Mouse (Mus musculus) limb, embryonic 14.5 days (tissue): ENCODE data around the gene Ebf3. TPM values are rescaled to one million over a fixed set of nuclear protein-coding genes. Genes with fewer than 3 reads are reported as not detected.

Experiments
- ATAC-seq: fragments of 200-750 bp; cut with Nextera tagmentation; 2 replicates; pipeline ENCODE4 v1.8.0; 2017; ENCODE audit warnings: low read depth, moderate number of reproducible peaks, moderate TSS enrichment; ENCODE audit not compliant: low FRiP score
- DNase-seq: peaks from one replicate; pipeline ENCODE4 v3.0.0-alpha.2; 2015; ENCODE audit warnings: low spot score
- H3K27ac ChIP-seq: fragments of 300-500 bp; sonication (generic); replicated peaks from 2 replicates; pipeline ENCODE4 v1.5.1; 2014; ENCODE audit warnings: low read depth, mild to moderate bottlenecking, low read length, moderate library complexity, mixed read lengths
- H3K27me3 ChIP-seq: fragments of 300-500 bp; sonication (generic); 2 replicates; pipeline ENCODE4 v1.6.1; 2014; ENCODE audit warnings: low read length, mixed read lengths; ENCODE audit not compliant: control insufficient read depth, insufficient read depth
- H3K36me3 ChIP-seq: fragments of 300-500 bp; sonication (generic); 2 replicates; pipeline ENCODE4 v1.6.1; 2014; ENCODE audit warnings: mild to moderate bottlenecking, low read length, moderate library complexity, mixed read lengths; ENCODE audit not compliant: control insufficient read depth, insufficient read depth
- H3K4me1 ChIP-seq: fragments of 300-500 bp; sonication (generic); 2 replicates; pipeline ENCODE4 v1.6.1; 2014; ENCODE audit warnings: antibody characterized with exemption, low read length, mixed read lengths; ENCODE audit not compliant: control insufficient read depth, insufficient read depth
- H3K4me2 ChIP-seq: fragments of 300-500 bp; sonication (generic); replicated peaks from 2 replicates; pipeline ENCODE4 v1.6.1; 2014; ENCODE audit warnings: low read depth, mild to moderate bottlenecking, low read length, moderate library complexity; ENCODE audit not compliant: severe bottlenecking
- H3K4me3 ChIP-seq: fragments of 300-500 bp; sonication (generic); replicated peaks from 2 replicates; pipeline ENCODE4 v1.5.1; 2014; ENCODE audit warnings: low read length
- H3K9ac ChIP-seq: fragments of 300-500 bp; sonication (generic); 2 replicates; pipeline ENCODE4 v1.6.1; 2014; ENCODE audit warnings: mild to moderate bottlenecking, low read depth, low read length, moderate library complexity; ENCODE audit not compliant: severe bottlenecking
- H3K9me3 ChIP-seq: fragments of 300-500 bp; sonication (generic); 2 replicates; pipeline ENCODE4 v1.6.1; 2016; ENCODE audit warnings: low read length; ENCODE audit not compliant: control insufficient read depth
- POLR2A ChIP-seq: fragments of 200-500 bp; IDR thresholded peaks from 2 replicates; pipeline ENCODE4 v1.8.0; 2012; ENCODE audit warnings: inconsistent platforms, mild to moderate bottlenecking, moderate library complexity, borderline replicate concordance; ENCODE audit not compliant: insufficient read depth, insufficient read length; ENCODE audit errors: extremely low read depth
- WGBS: fragments of 180-500 bp; shearing (Covaris S2); extraction: QIAGEN DNeasy Blood & Tissue Kit; methylation state at CpG from one replicate; pipeline ENCODE4 v1.1.7; 2014; 5-methylcytosine and 5-hydroxymethylcytosine counted together
- polyA plus RNA-seq, 2 experiments: library from polyadenylated mRNA; depleted of rRNA in 1 of 2; stranded (reverse) in 1 of 2; unstranded in 1 of 2; fragments of >200 nt; fragmentation: Nextera tagmentation in 1 of 2; extraction: Ambion mirVana in 1 of 2; gene quantifications; 2 replicates each; pipeline versions ENCODE4 v1.2.1 to v1.2.3; 2012 to 2014

Ebf3 gene
- polyA plus RNA-seq, 2 experiments: 15.3 to 80.3 TPM

GRCm38 (mm10) chr7:137307131-137307530 lies 7.1 kb downstream of the Ebf3 start:
- Histone ChIP-seq H3K27ac (peak overlapping the region; percentile 63; the same call in 1 of the 2 replicates), H3K9me3 (no peaks in the 10 kb centered on the region), H3K9ac (peak overlapping the region; percentile 54), H3K4me3 (peak overlapping the region; percentile 27), H3K27me3 (peaks cover 4% of the 10 kb centered on the region), H3K36me3 (peaks cover 63% of the 10 kb centered on the region), H3K4me2 (peak overlapping the region; percentile 47), H3K4me1 (peaks cover 31% of the 10 kb centered on the region)
- 30% methylated on average over 8 of the region's 8 CpGs for WGBS
- no peak for DNase-seq
- no peak for TF ChIP-seq POLR2A
- ATAC-seq: no peak

GRCm38 (mm10) chr7:137306127-137306526 lies 8.1 kb downstream of the Ebf3 start:
- no peak for TF ChIP-seq POLR2A
- peak overlapping the region; percentile 54 for H3K9ac ChIP-seq
- WGBS: 39% methylated on average over 9 of the region's 9 CpGs
- DNase-seq (no peak), ATAC-seq (no peak)
- H3K9me3 ChIP-seq: no peaks in the 10 kb centered on the region
- H3K4me2 ChIP-seq: peak overlapping the region; percentile 47
- H3K4me3 ChIP-seq: peak overlapping the region; percentile 27
- peaks cover 41% of the 10 kb centered on the region for H3K4me1 ChIP-seq
- H3K36me3 ChIP-seq: peaks cover 55% of the 10 kb centered on the region
- peak overlapping the region; percentile 61 for H3K27ac ChIP-seq
- peaks cover 4% of the 10 kb centered on the region for H3K27me3 ChIP-seq

DNA sequence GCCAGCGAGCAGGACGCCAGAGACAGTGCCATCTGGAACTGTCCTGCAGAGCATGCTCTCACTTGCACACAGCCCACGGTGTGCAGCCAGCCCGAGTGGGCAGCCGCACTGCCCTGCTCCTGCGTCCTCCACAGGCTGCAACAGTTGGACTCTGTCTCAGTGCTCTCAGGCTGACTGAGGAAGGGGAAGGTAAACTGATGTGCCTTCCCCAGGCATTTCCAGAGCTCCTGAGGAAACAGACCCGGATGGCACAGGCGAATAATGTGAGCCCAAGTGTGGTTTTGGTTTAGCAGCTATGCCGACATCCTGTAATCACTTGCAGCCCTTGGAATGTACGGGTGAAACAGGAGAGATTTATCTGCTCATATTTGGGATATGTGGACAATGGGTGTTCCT lies 10.5 kb downstream of the Ebf3 start:
- Histone ChIP-seq H3K9me3 (no peaks in the 10 kb centered on the region), H3K27ac (peak overlapping the region; percentile 87), H3K27me3 (peaks cover 8% of the 10 kb centered on the region), H3K4me2 (peak overlapping the region; percentile 56), H3K36me3 (peaks cover 32% of the 10 kb centered on the region), H3K4me1 (peaks cover 60% of the 10 kb centered on the region), H3K9ac (peak overlapping the region; percentile 58), H3K4me3 (peak overlapping the region; percentile 27)
- WGBS: 7% methylated on average over 10 of the region's 10 CpGs
- ATAC-seq: peak; percentile 21
- DNase-seq: no peak
- no peak for TF ChIP-seq POLR2A

DNA sequence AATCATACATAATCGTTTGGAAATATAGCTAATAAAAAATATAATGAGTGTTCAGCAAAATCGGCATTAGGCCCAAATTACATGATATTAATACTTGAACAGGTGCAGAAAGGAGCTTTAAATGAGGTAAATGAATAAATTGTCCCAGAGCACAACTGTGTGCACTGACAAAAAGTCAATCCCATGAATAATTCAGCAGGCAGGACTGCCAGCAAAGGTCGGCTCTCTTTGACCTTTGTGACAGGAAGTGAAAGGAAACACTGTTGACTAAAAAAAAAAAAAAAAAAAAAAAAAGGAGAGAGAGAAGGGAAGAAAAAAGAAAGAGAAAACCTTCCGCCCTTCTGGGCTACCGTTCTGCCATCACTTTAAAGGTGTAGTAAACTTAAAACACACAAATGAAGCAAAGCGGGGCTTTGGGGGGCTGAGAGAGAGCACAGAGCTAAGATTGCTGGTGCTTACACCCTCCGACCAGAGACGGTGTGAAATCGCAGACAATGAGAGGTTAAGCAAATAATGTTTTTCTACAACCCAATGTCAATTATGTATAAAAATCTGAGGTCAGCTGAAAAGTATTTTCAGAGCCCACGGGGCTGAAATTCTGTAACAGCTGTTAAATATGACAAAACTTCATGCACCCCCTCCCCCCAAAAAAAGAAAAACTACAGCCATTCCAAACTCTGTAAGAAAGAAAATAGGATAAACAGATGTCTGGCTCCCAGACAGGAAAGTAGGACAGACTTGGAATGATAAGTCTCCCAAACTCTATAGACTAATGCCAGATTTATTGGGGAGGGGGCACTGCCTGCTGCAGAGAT lies 11.1 kb downstream of the Ebf3 start:
- Histone ChIP-seq H3K36me3 (peaks cover 26% of the 10 kb centered on the region), H3K4me3 (peak overlapping the region; percentile 27), H3K9ac (peak overlapping the region; percentile 58), H3K27ac (peak overlapping the region; percentile 87), H3K27me3 (peaks cover 8% of the 10 kb centered on the region), H3K9me3 (no peaks in the 10 kb centered on the region), H3K4me2 (peak overlapping the region; percentile 56), H3K4me1 (peaks cover 66% of the 10 kb centered on the region)
- peak; percentile 28 for ATAC-seq
- no peak for TF ChIP-seq POLR2A
- peak; percentile 75 for DNase-seq
- 22% methylated on average over 10 of the region's 10 CpGs for WGBS

- TF ChIP-seq POLR2A: no peak
- no peak for ATAC-seq
- Histone ChIP-seq H3K9me3 (no peaks in the 10 kb centered on the region), H3K27ac (no peak overlapping the region), H3K9ac (peak overlapping the region; percentile 53; the same call in 1 of the 2 replicates), H3K36me3 (peaks cover 19% of the 10 kb centered on the region), H3K27me3 (peaks cover 15% of the 10 kb centered on the region), H3K4me1 (peaks cover 76% of the 10 kb centered on the region), H3K4me3 (no peak overlapping the region; the same call in 1 of the 2 replicates), H3K4me2 (peak overlapping the region; percentile 47)
- WGBS: 63% methylated on average over 5 of the region's 5 CpGs
- no peak for DNase-seq
Observed at GRCm38 (mm10) chr7:137302161-137302560, 12.1 kb downstream of the Ebf3 start.
